Mouse (Mus musculus): ENCODE measurements around the gene Slc25a28.

Gene Slc25a28

DNA sequence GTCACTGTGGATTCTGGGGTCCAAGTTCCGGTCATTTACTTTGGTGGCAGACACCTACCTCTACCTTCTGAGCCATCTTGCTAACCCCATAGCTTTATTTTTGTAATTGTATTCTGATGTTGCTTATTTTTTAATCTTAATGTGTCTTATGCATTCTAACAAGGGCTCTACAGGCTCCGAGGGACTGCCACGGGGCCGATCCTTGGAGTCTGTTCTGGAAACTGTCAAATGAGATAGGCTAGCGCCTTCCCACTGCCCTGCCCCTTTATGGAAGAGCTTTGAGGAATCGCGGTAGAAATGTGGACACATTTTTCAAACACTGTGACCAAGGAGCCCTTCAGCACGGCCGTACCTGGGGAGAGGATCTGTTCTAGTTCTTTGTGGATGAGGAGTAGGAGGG lies 31.8 kb downstream of the Slc25a28 start:
- DNase-seq (ENCODE audit: low spot score in 2 of 2) = no peak

DNA sequence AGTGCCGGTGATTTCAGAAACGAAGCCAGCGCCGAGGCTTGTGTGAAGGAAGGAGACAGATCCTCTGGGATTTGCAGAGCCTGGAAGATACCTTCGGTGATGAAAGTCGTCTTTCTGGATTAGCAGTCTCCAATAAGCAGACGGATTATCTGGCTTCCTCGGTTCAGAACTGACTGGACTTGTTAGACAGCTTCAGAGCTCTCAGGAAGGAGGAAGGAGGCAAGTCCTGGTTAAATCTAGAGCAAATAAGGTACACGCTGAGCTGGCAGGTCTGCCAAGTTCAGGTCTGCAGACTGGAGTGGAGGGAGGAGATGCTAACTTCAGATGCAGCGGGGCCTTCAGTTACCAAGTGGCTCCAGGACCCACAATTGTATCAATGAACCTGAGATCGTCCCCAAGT lies 32.8 kb downstream of the Slc25a28 start:
- no peak for DNase-seq (ENCODE audit: low spot score in 2 of 2)

DNA sequence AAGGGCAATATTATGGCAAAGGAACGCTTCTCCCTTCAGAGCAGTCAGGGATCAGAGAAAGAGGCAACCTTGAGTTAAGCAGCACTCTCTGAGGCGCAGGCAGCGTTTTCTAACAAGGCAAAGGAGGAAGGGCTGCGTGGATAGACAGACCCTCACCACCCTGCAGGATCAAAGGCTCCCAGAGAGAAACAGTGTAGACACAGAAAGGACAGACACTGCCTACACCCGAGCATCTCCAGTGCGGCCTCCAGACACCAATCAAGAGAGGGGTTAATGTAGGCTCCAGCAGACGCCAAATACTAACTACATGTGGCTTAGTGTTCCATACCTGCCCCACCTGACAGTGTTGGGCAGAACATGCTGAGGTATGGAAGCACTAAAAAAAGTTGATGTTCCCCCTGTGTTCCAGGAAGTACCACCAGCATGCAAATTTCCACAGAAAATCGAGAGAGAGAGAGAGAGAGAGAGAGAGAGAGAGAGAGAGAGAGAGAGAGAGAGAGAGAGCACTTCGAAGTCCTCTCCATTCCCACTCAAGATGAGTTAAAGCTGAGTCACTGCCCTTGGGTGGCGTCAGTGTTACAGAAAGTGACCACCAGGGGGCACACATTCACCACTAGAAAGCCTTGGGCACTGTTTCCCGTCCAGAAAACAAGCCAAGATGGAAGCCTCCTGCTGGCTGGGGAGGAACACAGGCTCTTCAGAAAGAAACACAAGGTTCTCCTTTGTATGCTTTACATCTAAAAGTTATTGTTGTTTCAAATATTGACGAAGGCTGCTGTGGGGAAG lies 44.0 kb downstream of the Slc25a28 start:
- DNase-seq (ENCODE audit: low spot score in 2 of 2) = peak; percentile 37 to 79

DNA sequence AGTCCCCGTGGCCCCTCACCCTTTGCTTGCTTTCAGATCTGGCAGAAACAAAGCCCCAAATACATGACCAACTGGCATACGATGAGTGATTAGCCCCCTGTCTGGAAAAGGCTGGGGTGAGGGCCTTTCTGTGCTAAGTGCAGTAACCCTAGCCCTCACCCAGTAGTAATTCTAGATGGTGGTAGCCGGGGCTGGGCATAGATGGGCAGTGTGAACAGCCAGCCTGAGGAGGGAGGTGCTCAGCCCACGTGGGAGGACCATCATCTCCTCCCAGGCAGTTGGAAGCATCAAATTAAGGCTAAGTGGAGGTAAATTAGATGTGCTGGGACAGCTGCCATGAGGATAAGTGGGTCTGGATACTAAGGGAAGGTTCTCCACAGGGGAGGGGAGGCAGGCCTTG lies 45.6 kb downstream of the Slc25a28 start:
- no peak for DNase-seq (ENCODE audit: low spot score in 2 of 2)

DNA sequence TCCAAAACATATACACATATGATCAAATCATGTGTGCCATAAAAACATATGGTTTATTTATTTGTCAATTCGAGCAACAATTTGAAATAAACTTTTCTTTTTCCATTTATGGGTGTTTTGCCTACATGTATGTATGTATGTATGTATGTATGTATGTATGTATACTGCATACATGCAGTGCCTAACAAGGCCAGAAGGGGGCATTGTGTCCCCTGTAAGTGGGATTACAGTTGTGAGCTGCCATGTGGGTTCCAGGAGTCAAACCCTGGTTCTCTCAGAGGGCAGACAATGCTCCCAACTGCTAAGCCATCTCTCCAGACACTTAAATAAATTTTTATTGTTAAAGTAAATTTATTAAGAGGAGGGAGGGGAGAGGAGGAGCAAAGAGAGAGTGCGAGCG lies 47.3 kb downstream of the Slc25a28 start:
- no peak for DNase-seq (ENCODE audit: low spot score in 2 of 2)

DNA sequence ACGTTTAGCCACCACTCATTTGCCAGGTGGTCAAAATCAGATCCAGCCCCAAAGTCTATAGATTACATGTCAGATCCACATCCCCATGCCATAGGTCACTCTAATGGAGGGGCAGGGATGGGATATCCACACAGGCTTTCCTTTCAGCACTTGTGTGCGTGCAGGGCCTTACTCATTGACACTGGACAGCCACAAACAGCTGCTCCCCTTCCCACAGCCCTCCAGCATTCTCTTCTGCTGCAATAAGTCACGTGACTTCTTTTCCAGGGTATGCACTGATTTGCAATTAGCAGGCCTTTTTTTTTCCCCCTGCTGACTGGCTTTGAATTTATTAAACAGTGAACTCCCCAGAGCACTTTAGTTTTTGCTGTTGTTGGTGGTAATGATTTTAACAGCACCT lies 48.5 kb downstream of the Slc25a28 start:
- DNase-seq (ENCODE audit: low spot score in 2 of 2) = no peak

DNA sequence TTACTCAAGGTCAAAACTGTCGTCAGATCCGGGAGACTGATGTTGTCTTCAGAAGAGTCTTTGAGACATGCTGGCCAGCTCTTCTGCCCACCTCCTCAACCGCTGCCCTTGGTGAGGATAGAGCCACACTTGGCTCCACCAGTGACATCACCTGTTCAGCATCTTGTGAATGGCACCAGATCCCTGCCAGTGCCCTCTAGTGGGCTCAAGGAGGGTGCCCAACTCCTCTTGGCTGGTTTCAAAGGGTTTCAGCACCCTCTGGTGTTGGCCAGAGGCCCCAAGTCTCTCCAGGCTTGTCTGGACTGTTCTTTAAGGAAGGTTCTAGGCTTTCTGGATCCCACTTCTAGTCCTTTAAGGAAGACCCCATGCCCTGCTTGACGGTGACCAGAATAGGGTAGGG lies 50.8 kb downstream of the Slc25a28 start:
- peak; percentile 25 to 55 for DNase-seq (ENCODE audit: low spot score in 2 of 2)

DNA sequence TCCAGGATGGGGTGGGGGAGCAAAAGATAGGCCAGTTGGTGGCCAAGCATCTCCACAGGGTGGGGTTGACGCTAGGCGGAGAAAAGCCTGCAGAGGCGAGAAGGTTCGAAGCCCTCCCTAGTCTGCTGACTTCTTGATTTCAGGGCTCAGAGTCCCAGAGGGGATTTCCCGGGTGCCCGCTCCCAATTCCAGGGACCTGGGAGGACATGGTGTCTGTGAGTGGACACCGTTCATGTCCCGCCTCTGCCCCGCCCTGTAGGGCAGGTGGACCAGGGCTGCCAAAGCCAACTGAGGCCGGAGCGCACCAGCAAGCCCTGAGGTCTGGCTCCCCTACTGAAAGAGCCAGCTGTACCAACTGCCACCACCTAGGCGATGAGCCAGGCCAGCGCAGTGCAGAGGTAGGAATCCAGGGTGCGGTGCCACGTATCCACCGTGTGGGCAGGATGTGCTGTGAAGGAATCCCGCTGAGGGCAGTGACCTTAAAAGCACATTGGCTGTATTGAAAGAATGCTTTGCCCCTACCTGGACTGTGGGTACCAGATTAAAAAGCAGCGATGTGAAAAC lies 54.7 kb downstream of the Slc25a28 start:
- DNase-seq (ENCODE audit: low spot score in 2 of 2) = no peak

DNA sequence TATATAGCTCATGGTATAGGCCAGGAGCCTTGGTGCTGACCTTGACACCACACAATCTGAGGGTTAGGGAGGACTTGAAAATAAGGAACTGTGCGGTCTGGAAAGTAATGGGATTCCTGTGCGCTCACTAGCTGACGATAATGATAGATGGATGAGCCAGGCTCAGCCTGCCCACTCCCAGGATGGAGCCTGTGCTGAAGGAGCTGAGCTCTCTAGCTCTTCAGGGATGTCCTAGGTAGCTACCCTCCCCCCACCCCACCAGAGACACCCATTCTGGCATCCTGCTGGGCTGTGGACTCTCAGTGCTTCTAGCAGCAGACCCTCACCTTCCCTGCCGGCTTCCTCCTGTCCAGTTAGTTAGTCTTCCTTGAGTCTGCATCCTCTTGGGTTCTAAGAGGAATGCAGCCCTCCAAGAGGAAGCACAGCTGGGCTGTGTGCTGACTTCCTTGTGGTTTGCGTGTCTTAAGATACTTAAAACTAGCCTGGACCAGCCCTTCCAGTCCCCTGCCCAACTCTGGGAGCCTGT lies 56.1 kb downstream of the Slc25a28 start:
- no peak for DNase-seq (ENCODE audit: low spot score in 2 of 2)

DNA sequence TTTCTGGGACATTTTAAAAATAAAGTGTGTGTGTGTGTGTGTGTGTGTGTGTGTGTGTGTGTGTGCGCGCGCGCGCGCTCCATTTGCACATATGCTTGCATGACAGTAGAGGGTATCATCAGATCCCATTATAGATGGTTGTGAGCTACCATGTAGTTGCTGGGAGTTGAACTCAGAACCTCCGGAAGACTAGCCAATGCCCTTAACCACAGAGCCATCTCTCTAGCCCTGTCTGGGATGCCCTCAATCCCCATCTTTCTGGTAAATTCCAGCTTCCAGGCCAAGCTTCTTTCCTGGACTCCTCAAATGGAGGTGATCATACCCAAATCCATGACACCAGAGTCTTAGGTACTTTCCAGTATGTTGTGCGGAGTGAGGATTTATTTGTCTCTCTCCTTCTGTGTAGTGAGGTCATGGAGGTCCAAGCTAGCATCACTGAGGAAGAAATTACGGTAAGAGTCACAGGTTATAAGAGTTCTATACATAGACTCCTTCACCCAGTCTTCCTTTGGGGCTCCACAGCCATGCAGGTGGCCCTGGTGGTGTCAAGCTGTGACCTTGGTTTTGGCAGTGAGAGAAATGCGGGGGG lies 56.8 kb downstream of the Slc25a28 start:
- no peak for DNase-seq (ENCODE audit: low spot score in 2 of 2)

DNA sequence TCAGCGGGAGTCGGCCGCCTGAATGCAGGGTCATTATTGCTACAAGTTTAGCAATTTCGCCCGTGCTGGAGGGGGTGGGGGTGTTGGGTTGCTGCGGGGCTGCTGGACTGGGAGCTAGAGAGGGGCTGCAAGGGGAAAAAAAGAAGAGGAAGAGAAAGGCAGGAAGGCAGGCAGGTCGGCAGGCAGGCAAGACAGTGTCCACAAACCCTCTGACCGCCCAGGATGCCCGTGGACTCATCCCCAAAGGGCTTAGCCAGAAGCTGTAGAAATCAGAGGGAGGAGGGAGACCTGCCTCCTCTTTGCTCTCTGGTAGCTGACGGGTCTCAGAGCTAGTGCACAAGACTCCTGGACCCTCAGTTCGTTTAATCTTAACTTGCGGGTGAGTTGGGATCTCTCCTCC lies 57.8 kb downstream of the Slc25a28 start:
- DNase-seq (ENCODE audit: low spot score in 2 of 2) = no peak

DNA sequence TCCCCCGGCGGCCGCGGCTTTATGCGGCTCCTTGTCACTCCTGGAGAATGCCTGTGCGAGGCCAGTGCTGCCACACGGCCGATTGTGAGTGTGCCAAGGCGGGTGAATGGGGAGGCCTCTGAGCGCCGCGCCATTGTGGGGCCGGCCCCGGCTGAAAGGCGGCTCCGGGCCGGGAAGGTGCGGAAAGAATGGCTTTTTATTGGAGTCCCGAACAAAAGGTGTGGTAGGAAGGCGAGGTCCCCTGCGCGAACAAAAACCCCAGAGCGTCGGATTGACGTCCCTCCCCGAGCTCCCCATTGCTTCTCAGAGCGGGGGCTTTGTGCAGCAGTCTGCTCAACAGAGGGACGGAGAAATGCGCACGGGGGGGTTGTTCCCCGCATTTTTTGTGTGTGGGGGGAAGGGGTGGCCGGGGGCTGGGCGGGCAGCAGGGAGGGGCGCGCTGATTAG lies 58.2 kb downstream of the Slc25a28 start:
- DNase-seq (ENCODE audit: low spot score in 2 of 2) = no peak

DNA sequence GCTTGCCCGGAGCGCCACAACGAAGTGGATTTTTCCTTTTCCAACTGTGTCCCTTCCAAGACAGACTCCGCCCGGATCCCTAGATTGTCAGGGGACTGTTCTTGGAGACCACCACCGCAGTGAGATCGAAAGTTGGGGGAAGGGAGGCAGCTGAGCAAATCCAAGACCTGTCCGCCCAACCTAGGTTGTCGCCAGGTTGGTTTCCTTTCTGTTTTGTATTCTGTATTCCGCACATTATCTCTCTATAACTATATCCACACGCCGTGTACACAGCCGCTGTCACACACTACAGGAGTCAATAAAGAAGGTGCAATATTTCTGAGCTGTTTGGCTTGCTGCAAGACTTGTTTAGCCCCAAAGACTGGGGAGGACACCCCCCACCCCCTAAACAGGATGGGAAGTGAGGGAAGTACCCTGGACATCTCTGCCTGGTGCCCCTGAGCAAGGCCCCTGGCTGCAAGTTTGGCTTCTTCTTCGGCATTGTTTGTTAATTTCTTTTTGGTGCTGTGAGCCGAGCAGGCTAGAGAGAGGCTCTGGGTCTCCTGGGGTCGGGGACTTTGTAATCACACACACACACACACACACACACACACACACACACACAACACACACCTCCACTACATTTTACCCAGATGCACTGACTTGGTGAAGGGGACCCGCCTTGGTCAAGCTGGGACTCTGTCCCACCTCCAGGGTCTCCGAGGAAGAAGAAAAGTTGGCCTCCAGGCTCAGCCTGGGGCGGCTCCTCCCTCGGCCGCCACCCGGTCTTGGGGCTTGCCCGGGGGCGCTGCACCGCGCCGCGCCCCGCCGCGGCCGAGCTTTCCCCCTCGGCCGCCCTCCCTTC lies 58.9 kb downstream of the Slc25a28 start:
- DNase-seq (ENCODE audit: low spot score in 2 of 2) = no peak

DNA sequence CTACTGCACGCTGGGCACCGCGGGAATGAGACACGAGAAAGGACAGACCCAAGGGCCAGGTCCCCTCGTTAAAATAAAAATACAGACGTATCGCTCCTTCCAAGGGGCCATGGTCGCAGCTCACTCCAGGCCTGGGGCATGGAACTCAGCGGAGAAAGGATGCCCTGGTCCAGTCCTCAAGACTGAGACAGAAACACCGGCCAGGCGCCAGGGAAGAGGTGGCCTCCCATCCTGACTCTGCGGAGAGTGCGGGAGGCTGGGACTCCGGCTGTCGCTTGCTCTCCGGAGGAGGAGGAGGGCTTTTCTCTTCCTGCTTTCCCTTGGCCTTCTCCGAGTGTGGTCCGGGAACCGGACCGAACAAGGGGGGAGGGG lies 59.6 kb downstream of the Slc25a28 start:
- no peak for DNase-seq (ENCODE audit: low spot score in 2 of 2)

DNA sequence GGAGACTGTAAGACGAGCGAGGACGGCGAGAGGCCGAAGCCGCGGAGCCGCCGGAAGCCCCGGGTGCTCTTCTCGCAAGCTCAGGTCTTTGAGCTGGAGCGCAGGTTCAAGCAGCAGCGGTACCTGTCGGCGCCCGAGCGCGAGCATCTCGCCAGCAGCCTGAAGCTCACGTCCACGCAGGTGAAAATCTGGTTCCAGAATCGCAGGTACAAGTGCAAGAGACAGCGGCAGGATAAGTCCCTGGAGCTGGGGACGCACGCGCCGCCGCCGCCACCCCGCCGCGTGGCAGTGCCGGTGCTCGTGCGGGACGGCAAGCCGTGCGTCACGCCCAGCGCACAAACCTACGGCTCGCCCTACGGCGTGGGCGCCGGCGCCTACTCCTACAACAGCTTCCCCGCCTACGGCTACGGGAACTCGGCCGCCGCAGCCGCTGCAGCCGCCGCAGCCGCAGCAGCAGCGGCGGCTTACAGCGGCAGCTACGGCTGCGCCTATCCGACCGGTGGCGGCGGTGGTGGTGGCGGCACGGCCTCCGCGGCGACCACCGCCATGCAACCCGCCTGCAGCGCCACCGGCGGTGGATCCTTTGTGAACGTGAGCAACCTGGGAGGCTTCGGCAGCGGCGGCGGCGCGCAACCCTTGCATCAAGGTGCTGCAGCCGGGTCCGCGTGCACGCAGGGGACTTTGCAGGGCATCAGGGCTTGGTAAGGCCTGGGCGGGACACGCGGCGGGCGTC lies 60.2 kb downstream of the Slc25a28 start:
- peak in 1 of 2 experiments; percentile 34 for DNase-seq (ENCODE audit: low spot score in 2 of 2)
